ENCODE assay signal across 10 mouse cellular contexts in the genomic region with DNA sequence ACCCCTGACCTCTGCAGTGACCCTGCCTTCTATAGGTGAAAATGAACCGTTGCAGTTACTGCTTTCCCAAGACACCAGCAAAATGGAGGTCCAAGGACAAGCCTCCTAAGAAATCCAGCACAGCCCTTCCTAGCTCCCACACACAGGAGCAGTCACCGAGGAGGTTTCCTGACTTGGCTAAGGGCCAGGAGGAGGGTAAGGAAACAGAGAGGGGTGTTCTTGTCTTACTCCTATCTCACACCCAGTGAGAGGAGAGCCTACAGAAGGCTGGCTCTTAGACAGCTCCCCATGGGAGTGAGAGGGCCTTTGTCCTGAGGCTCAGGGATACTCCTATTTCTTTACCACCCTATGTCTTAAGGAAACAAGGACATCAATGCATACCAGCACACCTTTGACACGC.
A peak's percentile ranks its signal among the peaks of the same experiment; 100 is the strongest.
DNase-seq lines count a peak whose midpoint lies in the region; ATAC-seq lines count a peak whose summit lies in the region.
"Had no signal": no experiment of that assay in that cellular context is flagged by ENCODE, and none has a peak within 500 bp of the region (broad histone marks: within the 10 kb centered on the region; RNA-seq: fewer than 3 reads in every experiment).

No protein-coding gene starts in this region.

- peak overlapping the region; percentile 26 for H3K27ac ChIP-seq in forebrain, embryonic 10.5 days
- no peak overlapping the region for H3K27ac ChIP-seq in forebrain, embryonic 13.5 days
- H3K27ac ChIP-seq in kidney, embryonic 14.5 days (ENCODE audit: low read depth, low read length), result no peak overlapping the region
- no peak overlapping the region for H3K27ac ChIP-seq in neural tube, embryonic 12.5 days
- H3K27ac ChIP-seq: liver, embryonic 13.5 days had no signal

- ATAC-seq in forebrain, embryonic 13.5 days, result no peak
- 0 out of 2 replicates have a peak, but pooled peaks have one; percentile 33 for ATAC-seq in kidney, embryonic 14.5 days (ENCODE audit: low FRiP score, low TSS enrichment)
- 0 out of 2 replicates have a peak, but pooled peaks have one; percentile 29 for ATAC-seq in neural tube, embryonic 12.5 days (ENCODE audit: low FRiP score, low read depth)

- no peaks in the 10 kb centered on the region for H3K36me3 ChIP-seq in forebrain, embryonic 10.5 days (replicated peaks)
- no peaks in the 10 kb centered on the region for H3K36me3 ChIP-seq in forebrain, embryonic 13.5 days (ENCODE audit: poor library complexity, severe bottlenecking)
- no peaks in the 10 kb centered on the region for H3K36me3 ChIP-seq in kidney, embryonic 14.5 days (ENCODE audit: control insufficient read depth, insufficient read depth, low read length)
- H3K36me3 ChIP-seq in neural tube, embryonic 12.5 days, result no peaks in the 10 kb centered on the region
- H3K36me3 ChIP-seq: liver, embryonic 13.5 days had no signal

- no peak overlapping the region for H3K9ac ChIP-seq in forebrain, embryonic 13.5 days
- H3K9ac ChIP-seq in kidney, embryonic 14.5 days (ENCODE audit: low read depth, low read length), result no peak overlapping the region
- H3K9ac ChIP-seq in neural tube, embryonic 12.5 days, result no peak overlapping the region
- H3K9ac ChIP-seq: liver, embryonic 13.5 days had no signal

- no peaks in the 10 kb centered on the region for H3K9me3 ChIP-seq in forebrain, embryonic 10.5 days
- H3K9me3 ChIP-seq in forebrain, embryonic 13.5 days (replicated peaks), result no peaks in the 10 kb centered on the region
- no peaks in the 10 kb centered on the region for H3K9me3 ChIP-seq in kidney, embryonic 14.5 days (ENCODE audit: control insufficient read depth, low read length)
- no peaks in the 10 kb centered on the region for H3K9me3 ChIP-seq in neural tube, embryonic 12.5 days
- H3K9me3 ChIP-seq: liver, embryonic 13.5 days had no signal

- no peak overlapping the region for H3K4me3 ChIP-seq in forebrain, embryonic 10.5 days
- H3K4me3 ChIP-seq in forebrain, embryonic 13.5 days, result no peak overlapping the region
- H3K4me3 ChIP-seq in kidney, embryonic 14.5 days (ENCODE audit: low read length), result no peak overlapping the region
- H3K4me3 ChIP-seq in neural tube, embryonic 12.5 days, result no peak overlapping the region
- H3K4me3 ChIP-seq: liver, embryonic 13.5 days had no signal

- H3K4me2 ChIP-seq in forebrain, embryonic 13.5 days, result no peak overlapping the region
- H3K4me2 ChIP-seq in kidney, embryonic 14.5 days (replicated peaks; ENCODE audit: low read depth, low read length), result no peak overlapping the region
- no peak overlapping the region for H3K4me2 ChIP-seq in neural tube, embryonic 12.5 days (replicated peaks)
- H3K4me2 ChIP-seq: liver, embryonic 13.5 days had no signal

- H3K4me1 ChIP-seq in forebrain, embryonic 10.5 days, result peaks cover 31% of the 10 kb centered on the region
- peaks cover 13% of the 10 kb centered on the region for H3K4me1 ChIP-seq in forebrain, embryonic 13.5 days
- peaks cover 7% of the 10 kb centered on the region; the same call in 1 of the 2 replicates for H3K4me1 ChIP-seq in kidney, embryonic 14.5 days (ENCODE audit: control insufficient read depth, insufficient read depth, low read length)
- H3K4me1 ChIP-seq in neural tube, embryonic 12.5 days, result peaks cover 21% of the 10 kb centered on the region
- H3K4me1 ChIP-seq: liver, embryonic 13.5 days had no signal

- 84% methylated on average over 3 of the region's 3 CpGs for WGBS in forebrain, embryonic 10.5 days
- 70% methylated on average over 3 of the region's 3 CpGs for WGBS in forebrain, embryonic 13.5 days
- 51% methylated on average over 3 of the region's 3 CpGs for WGBS in kidney, embryonic 14.5 days
- 76% methylated on average over 3 of the region's 3 CpGs for WGBS in neural tube, embryonic 12.5 days

- no peaks in the 10 kb centered on the region for H3K27me3 ChIP-seq in forebrain, embryonic 10.5 days (ENCODE audit: poor library complexity, severe bottlenecking)
- no peaks in the 10 kb centered on the region for H3K27me3 ChIP-seq in forebrain, embryonic 13.5 days
- no peaks in the 10 kb centered on the region for H3K27me3 ChIP-seq in kidney, embryonic 14.5 days (ENCODE audit: control insufficient read depth, insufficient read depth, low read length)
- H3K27me3 ChIP-seq in neural tube, embryonic 12.5 days (replicated peaks), result no peaks in the 10 kb centered on the region
- H3K27me3 ChIP-seq: liver, embryonic 13.5 days had no signal

- DNase-seq in forebrain, embryonic 10.5 days (ENCODE audit: extremely low spot score, low spot score), result no peak
- no peak for DNase-seq in kidney, adult 8-10 months
- DNase-seq in neural tube, embryonic 10.5 days (ENCODE audit: extremely low spot score, low spot score), result no peak
- DNase-seq in testis, postnatal 10 days (ENCODE audit: low spot score), result peak; percentile 72
- no peak for DNase-seq in adrenal gland, postnatal 36 days
- DNase-seq: cerebellum, adult 18-20 months; liver, embryonic 13.5 days had no signal
